Mouse (Mus musculus) MEL (cell line): Measurements from ENCODE around the gene Eef1g. TPM values are rescaled to one million over a fixed set of nuclear protein-coding genes. Genes with fewer than 3 reads are reported as not detected.

Source experiments
- DNase-seq: peaks from one replicate; pipeline ENCODE4 v3.0.0; 2011; ENCODE audit warnings: low read depth, low spot score
- H3K27ac ChIP-seq: 2 replicates; pipeline ENCODE4 v1.5.1; 2012; ENCODE audit warnings: low read depth, mild to moderate bottlenecking, control low read depth, low read length, moderate library complexity; ENCODE audit not compliant: control insufficient read depth
- H3K27me3 ChIP-seq, 2 experiments: fragments of 150-350 bp in 1 of 2; sonication (generic) in 1 of 2; 2 replicates each; pipeline ENCODE4 v1.6.1; 2012; ENCODE audit warnings: low read length in 2 of 2, mild to moderate bottlenecking in 2 of 2, improper control_type of control experiment in 1 of 2, moderate library complexity in 1 of 2; ENCODE audit not compliant: insufficient read depth in 2 of 2, control insufficient read depth in 1 of 2
- H3K36me3 ChIP-seq, 2 experiments: 2 replicates each; pipeline ENCODE4 v1.6.1; 2012 to 2014; ENCODE audit warnings: low read length in 2 of 2, improper control_type of control experiment in 1 of 2, inconsistent platforms in 1 of 2, mild to moderate bottlenecking in 1 of 2; ENCODE audit not compliant: insufficient read depth in 2 of 2, control insufficient read depth in 1 of 2
- H3K4me1 ChIP-seq, 2 experiments: fragments of 150-350 bp in 1 of 2; sonication (generic) in 1 of 2; 2 replicates each; pipeline ENCODE4 v1.6.1; 2012; ENCODE audit warnings: low read length in 2 of 2, improper control_type of control experiment in 1 of 2, mild to moderate bottlenecking in 1 of 2; ENCODE audit not compliant: insufficient read depth in 2 of 2, control insufficient read depth in 1 of 2
- H3K4me3 ChIP-seq, 2 experiments: fragments of 150-350 bp in 1 of 2; sonication (generic) in 1 of 2; 2 replicates each; pipeline ENCODE4 v1.5.1; 2012; ENCODE audit warnings: low read depth in 2 of 2, low read length in 2 of 2, mild to moderate bottlenecking in 2 of 2, moderate library complexity in 2 of 2, control low read depth in 1 of 2, improper control_type of control experiment in 1 of 2; ENCODE audit not compliant: control insufficient read depth in 1 of 2, insufficient read depth in 1 of 2
- H3K79me2 ChIP-seq: 2 replicates; pipeline ENCODE4 v1.6.1; 2012; ENCODE audit warnings: mild to moderate bottlenecking, low read length, moderate library complexity; ENCODE audit not compliant: control insufficient read depth, poor library complexity, insufficient read depth
- H3K9ac ChIP-seq: 2 replicates; pipeline ENCODE4 v1.6.1; 2012; ENCODE audit warnings: low read depth, mild to moderate bottlenecking, control low read depth, low read length, moderate library complexity; ENCODE audit not compliant: control insufficient read depth, poor library complexity, severe bottlenecking
- H3K9me3 ChIP-seq: fragments of 150-350 bp; sonication (generic); replicated peaks from 2 replicates; pipeline ENCODE4 v1.6.1; 2012; ENCODE audit warnings: mild to moderate bottlenecking, low read length, improper control_type of control experiment, moderate library complexity; ENCODE audit not compliant: insufficient read depth
- CHD2 ChIP-seq: IDR thresholded peaks from 2 replicates; pipeline ENCODE4 v1.6.1; 2011; ENCODE audit warnings: low read length, improper control_type of control experiment
- CTCF ChIP-seq, 3 experiments: IDR thresholded peaks in 2 of 3; conservative IDR thresholded peaks in 1 of 3; 2 replicates each; pipeline ENCODE4 v1.5.1; 2011 to 2012; ENCODE audit warnings: low read length in 3 of 3, low read depth in 2 of 3, mild to moderate bottlenecking in 2 of 3, improper control_type of control experiment in 1 of 3, inconsistent platforms in 1 of 3, mixed read lengths in 1 of 3, moderate library complexity in 1 of 3; ENCODE audit not compliant: control insufficient read depth in 1 of 3, insufficient read depth in 1 of 3, poor library complexity in 1 of 3, severe bottlenecking in 1 of 3
- E2F4 ChIP-seq: IDR thresholded peaks from 2 replicates; pipeline ENCODE4 v1.6.1; 2011; ENCODE audit warnings: low read depth, low read length, improper control_type of control experiment, borderline replicate concordance
- ELF1 ChIP-seq: IDR thresholded peaks from 2 replicates; pipeline ENCODE4 v1.6.1; 2014; ENCODE audit warnings: low read depth, mild to moderate bottlenecking, inconsistent platforms, low read length, improper control_type of control experiment, moderate library complexity
- EP300 ChIP-seq, 2 experiments: IDR thresholded peaks; 2 replicates each; pipeline ENCODE4 v1.6.1; 2011; ENCODE audit warnings: improper control_type of control experiment in 2 of 2, low read length in 2 of 2, low read depth in 1 of 2, mild to moderate bottlenecking in 1 of 2
- ETS1 ChIP-seq: IDR thresholded peaks from 2 replicates; pipeline ENCODE4 v1.6.1; 2012; ENCODE audit warnings: low read depth, mild to moderate bottlenecking, inconsistent platforms, low read length, improper control_type of control experiment, moderate library complexity
- GABPA ChIP-seq: IDR thresholded peaks from 2 replicates; pipeline ENCODE4 v1.6.1; 2012; ENCODE audit warnings: low read depth, mild to moderate bottlenecking, inconsistent platforms, low read length, improper control_type of control experiment, moderate library complexity
- GATA1 ChIP-seq: IDR thresholded peaks from 2 replicates; pipeline ENCODE4 v1.6.1; 2011; ENCODE audit warnings: low read depth, low read length, improper control_type of control experiment
- HCFC1 ChIP-seq: IDR thresholded peaks from 2 replicates; pipeline ENCODE4 v1.6.1; 2012; ENCODE audit warnings: low read depth, mild to moderate bottlenecking, inconsistent platforms, low read length, improper control_type of control experiment, moderate library complexity
- JUND ChIP-seq: IDR thresholded peaks from 2 replicates; pipeline ENCODE4 v1.6.1; 2011; ENCODE audit warnings: low read depth, mild to moderate bottlenecking, improper control_type of control experiment, low read length
- KAT2A ChIP-seq: conservative IDR thresholded peaks from 2 replicates; pipeline ENCODE4 v1.6.1; 2012; ENCODE audit warnings: low read depth, low read length, improper control_type of control experiment, inconsistent platforms
- MAX ChIP-seq: IDR thresholded peaks from 2 replicates; pipeline ENCODE4 v1.6.1; 2011; ENCODE audit warnings: low read length, improper control_type of control experiment
- MAZ ChIP-seq: IDR thresholded peaks from 2 replicates; pipeline ENCODE4 v1.6.1; 2012; ENCODE audit warnings: low read depth, mild to moderate bottlenecking, inconsistent platforms, low read length, improper control_type of control experiment
- MYB ChIP-seq: IDR thresholded peaks from 2 replicates; pipeline ENCODE4 v1.6.1; 2011; ENCODE audit warnings: mild to moderate bottlenecking, low read depth, low read length, improper control_type of control experiment
- NELFE ChIP-seq: IDR thresholded peaks from 2 replicates; pipeline ENCODE4 v1.6.1; 2011; ENCODE audit warnings: low read depth, low read length, improper control_type of control experiment
- NRF1 ChIP-seq: IDR thresholded peaks from 2 replicates; pipeline ENCODE4 v1.6.1; 2014; ENCODE audit warnings: low read depth, mild to moderate bottlenecking, inconsistent platforms, low read length, improper control_type of control experiment, moderate library complexity; ENCODE audit not compliant: poor library complexity, insufficient read depth, severe bottlenecking
- POLR2A ChIP-seq, 2 experiments: IDR thresholded peaks; 2 replicates each; pipeline ENCODE4 v1.6.1; 2011 to 2012; ENCODE audit warnings: low read length in 2 of 2, mild to moderate bottlenecking in 2 of 2, control low read depth in 1 of 2, improper control_type of control experiment in 1 of 2, low read depth in 1 of 2, moderate library complexity in 1 of 2; ENCODE audit not compliant: control insufficient read depth in 1 of 2, insufficient read depth in 1 of 2, poor library complexity in 1 of 2
- POLR2AphosphoS2 ChIP-seq: IDR thresholded peaks from 2 replicates; pipeline ENCODE4 v1.6.1; 2011; ENCODE audit warnings: low read length, improper control_type of control experiment
- POLR2AphosphoS5 ChIP-seq: IDR thresholded peaks from 2 replicates; pipeline ENCODE4 v1.6.1; 2012; ENCODE audit warnings: low read depth, borderline replicate concordance, mild to moderate bottlenecking, inconsistent platforms, low read length, moderate library complexity, mixed read lengths
- RAD21 ChIP-seq: IDR thresholded peaks from 2 replicates; pipeline ENCODE4 v1.6.1; 2011; ENCODE audit warnings: mild to moderate bottlenecking, low read depth, low read length, improper control_type of control experiment
- SIN3A ChIP-seq: IDR thresholded peaks from 2 replicates; pipeline ENCODE4 v1.6.1; 2012; ENCODE audit warnings: low read length, improper control_type of control experiment, inconsistent platforms
- TAL1 ChIP-seq: IDR thresholded peaks from 2 replicates; pipeline ENCODE4 v1.6.1; 2012; ENCODE audit warnings: mild to moderate bottlenecking, inconsistent platforms, low read length, moderate library complexity, mixed read lengths
- TBP ChIP-seq: IDR thresholded peaks from 2 replicates; pipeline ENCODE4 v1.8.0; 2011; ENCODE audit warnings: low read depth, low read length, improper control_type of control experiment
- TCF12 ChIP-seq: IDR thresholded peaks from 2 replicates; pipeline ENCODE4 v1.6.1; 2014; ENCODE audit warnings: low read depth, mild to moderate bottlenecking, inconsistent platforms, low read length, improper control_type of control experiment, moderate library complexity
- UBTF ChIP-seq: IDR thresholded peaks from 2 replicates; pipeline ENCODE4 v1.6.1; 2012; ENCODE audit warnings: low read depth, mild to moderate bottlenecking, inconsistent platforms, low read length, improper control_type of control experiment, moderate library complexity, borderline replicate concordance; ENCODE audit not compliant: insufficient read depth
- USF1 ChIP-seq: IDR thresholded peaks from 2 replicates; pipeline ENCODE4 v1.6.1; 2014; ENCODE audit warnings: low read depth, mild to moderate bottlenecking, inconsistent platforms, low read length, improper control_type of control experiment, moderate library complexity
- USF2 ChIP-seq, 2 experiments: IDR thresholded peaks; 2 replicates each; pipeline ENCODE4 v1.6.1; 2011 to 2012; ENCODE audit warnings: improper control_type of control experiment in 2 of 2, low read length in 2 of 2, borderline replicate concordance in 1 of 2, inconsistent platforms in 1 of 2, low read depth in 1 of 2, mild to moderate bottlenecking in 1 of 2; ENCODE audit not compliant: insufficient read depth in 1 of 2
- ZC3H11A ChIP-seq: IDR thresholded peaks from 2 replicates; pipeline ENCODE4 v1.6.1; 2012; ENCODE audit warnings: low read depth, mild to moderate bottlenecking, inconsistent platforms, low read length, improper control_type of control experiment
- ZMIZ1 ChIP-seq: IDR thresholded peaks from 2 replicates; pipeline ENCODE4 v1.6.1; 2012; ENCODE audit warnings: low read depth, mild to moderate bottlenecking, inconsistent platforms, low read length, improper control_type of control experiment, moderate library complexity
- ZNF384 ChIP-seq: IDR thresholded peaks from 2 replicates; pipeline ENCODE4 v1.6.1; 2012; ENCODE audit warnings: low read depth, mild to moderate bottlenecking, inconsistent platforms, low read length, improper control_type of control experiment
- polyA plus RNA-seq, 2 experiments: library from polyadenylated mRNA; stranded (reverse) in 1 of 2; unstranded in 1 of 2; fragments of >175 nt in 1 of 2; fragments of >200 nt in 1 of 2; gene quantifications; 2 replicates each; pipeline versions ENCODE4 v1.2.1 to v1.2.4; 2012; ENCODE audit warnings: low replicate concordance in 2 of 2, low read depth in 1 of 2; ENCODE audit not compliant: insufficient read length in 2 of 2, insufficient read depth in 1 of 2, missing spikeins in 1 of 2
- total RNA-seq: library from RNA; depleted of rRNA; stranded (reverse); fragments of 300-350 nt; gene quantifications from 2 replicates; pipeline ENCODE4 v1.2.3, GENCODE M21; 2012

The Eef1g gene
- total and polyA plus RNA-seq, 3 experiments = 1,362 to 1,817 (median 1,691) TPM

GRCm38 (mm10) chr19:8943047-8943446 is 23.8 kb upstream of the Eef1g start:
- Histone ChIP-seq H3K4me1 (peaks cover 11 to 36% of the 10 kb centered on the region in 2 experiments), H3K27me3 (no peaks in the 10 kb centered on the region), H3K27ac (peak overlapping the region; percentile 92), H3K9me3 (no peaks in the 10 kb centered on the region), H3K9ac (peak overlapping the region; percentile 92), H3K36me3 (peaks cover 14 to 45% of the 10 kb centered on the region in 2 experiments), H3K4me3 (peak overlapping the region; percentile 85 to 99), H3K79me2 (peaks cover 38% of the 10 kb centered on the region)
- TF ChIP-seq CTCF (IDR thresholded peaks at IDR 0.05 in 2 of 3, conservative IDR thresholded peaks at IDR 0.05 in 1 of 3; ENCODE audit: control insufficient read depth in 1 of 3, insufficient read depth in 1 of 3, low read depth in 2 of 3, low read length in 3 of 3, poor library complexity in 1 of 3, severe bottlenecking in 1 of 3) (no peak), ZNF384 (peak; percentile 53; the same call in 1 of the 2 replicates), ZC3H11A (no peak), MAX (no peak)
- peak; percentile 43 for DNase-seq

- Histone ChIP-seq H3K27me3 (no peaks in the 10 kb centered on the region), H3K4me1 (peaks cover 11 to 37% of the 10 kb centered on the region in 2 experiments), H3K4me3 (peak overlapping the region; percentile 15 to 85; a peak in 3 of 4 replicates), H3K36me3 (peaks cover 16 to 48% of the 10 kb centered on the region in 2 experiments), H3K79me2 (peaks cover 38% of the 10 kb centered on the region), H3K9me3 (no peaks in the 10 kb centered on the region), H3K27ac (peak overlapping the region; percentile 92), H3K9ac (peak overlapping the region; percentile 92)
- DNase-seq = peak; percentile 91
- TF ChIP-seq ZNF384 = no peak
- TF ChIP-seq ETS1 = peak; percentile 95
- no peak for TF ChIP-seq USF2 (IDR thresholded peaks at IDR 0.05; ENCODE audit: borderline replicate concordance in 1 of 2, insufficient read depth in 1 of 2, low read depth in 1 of 2, low read length in 2 of 2)
- TF ChIP-seq GABPA = no peak
- no peak for TF ChIP-seq NELFE
- TF ChIP-seq SIN3A = peak; percentile 92
- TF ChIP-seq POLR2AphosphoS5 = no peak
- TF ChIP-seq MAZ = peak; percentile 93
- TF ChIP-seq TAL1 = peak; percentile 80
- TF ChIP-seq GATA1 = peak; percentile 87
- peak; percentile 53; the same call in 1 of the 2 replicates for TF ChIP-seq MAX
- no peak for TF ChIP-seq E2F4
- peak; percentile 37; the same call in 1 of the 2 replicates for TF ChIP-seq ELF1
- TF ChIP-seq UBTF = no peak
- 0 out of 2 replicates have a peak, but pooled peaks have one; percentile 4 for TF ChIP-seq ZC3H11A
- TF ChIP-seq ZMIZ1 = 0 out of 2 replicates have a peak, but pooled peaks have one; percentile 42
- TF ChIP-seq TBP = 0 out of 2 replicates have a peak, but pooled peaks have one; percentile 35
- TF ChIP-seq POLR2AphosphoS2 = peak; percentile 67; the same call in 1 of the 2 replicates
- TF ChIP-seq MYB = 0 out of 2 replicates have a peak, but pooled peaks have one; percentile 26
- peak; percentile 67 to 92; a peak in 3 of 4 replicates for TF ChIP-seq EP300 (IDR thresholded peaks at IDR 0.05; ENCODE audit: low read depth in 1 of 2, low read length in 2 of 2)
- TF ChIP-seq KAT2A = no peak; the same call in 1 of the 2 replicates
- TF ChIP-seq RAD21 = no peak
- TF ChIP-seq JUND = no peak
- no peak for TF ChIP-seq POLR2A (IDR thresholded peaks at IDR 0.05; ENCODE audit: control insufficient read depth in 1 of 2, insufficient read depth in 1 of 2, low read depth in 1 of 2, low read length in 2 of 2, poor library complexity in 1 of 2)
- no peak for TF ChIP-seq NRF1
- peak; percentile 60 for TF ChIP-seq HCFC1
- no peak for TF ChIP-seq CTCF (IDR thresholded peaks at IDR 0.05 in 2 of 3, conservative IDR thresholded peaks at IDR 0.05 in 1 of 3; ENCODE audit: control insufficient read depth in 1 of 3, insufficient read depth in 1 of 3, low read depth in 2 of 3, low read length in 3 of 3, poor library complexity in 1 of 3, severe bottlenecking in 1 of 3)
- TF ChIP-seq USF1 = no peak
- peak; percentile 28; the same call in 1 of the 2 replicates for TF ChIP-seq CHD2
- peak; percentile 95 for TF ChIP-seq TCF12
Observed at GRCm38 (mm10) chr19:8944062-8944461, 22.8 kb upstream of the Eef1g start.
